Mouse (Mus musculus) gastrocnemius, adult 8-10 months (tissue): Measurements from ENCODE around the gene Spata1. TPM values are rescaled to one million over a fixed set of nuclear protein-coding genes. Genes with fewer than 3 reads are reported as not detected.
"Not testable (repeated sequence)": the region's sequence is repeated elsewhere in the genome, so short reads cannot be mapped to it uniquely, and the experiment has no call there.

Experiments used
- DNase-seq, 2 experiments: peaks; one replicate each; pipeline ENCODE4 v3.0.0; 2022; ENCODE audit warnings: low spot score in 2 of 2
- total RNA-seq, 4 experiments: library from RNA; stranded (reverse); gene quantifications; 2 replicates each; pipeline ENCODE4 v1.2.4; 2022

Spata1 gene
- total RNA-seq, 4 experiments from 2014 or later: 5.0 to 7.1 (median 6.3) TPM

DNA sequence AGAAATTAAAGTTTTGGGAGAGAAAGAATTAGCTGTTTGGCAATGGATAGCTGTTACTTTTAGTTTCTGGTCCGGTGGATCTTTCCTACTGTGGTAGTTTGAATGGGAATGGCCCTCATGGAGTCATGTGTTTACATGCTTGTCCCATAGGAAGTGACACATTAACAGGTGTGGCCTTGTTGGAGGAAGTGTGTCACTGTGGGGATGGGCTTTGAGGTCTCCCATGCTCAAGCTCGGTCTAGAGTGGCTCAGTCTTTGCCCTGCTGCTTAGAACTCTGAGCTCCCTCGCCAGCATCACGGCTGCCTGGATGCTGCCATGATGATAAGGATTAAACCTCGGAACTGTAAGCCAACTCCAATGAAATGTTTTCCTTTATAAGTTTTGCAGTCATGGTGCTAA lies 48.2 kb downstream of the Spata1 start:
- DNase-seq: no peak

DNA sequence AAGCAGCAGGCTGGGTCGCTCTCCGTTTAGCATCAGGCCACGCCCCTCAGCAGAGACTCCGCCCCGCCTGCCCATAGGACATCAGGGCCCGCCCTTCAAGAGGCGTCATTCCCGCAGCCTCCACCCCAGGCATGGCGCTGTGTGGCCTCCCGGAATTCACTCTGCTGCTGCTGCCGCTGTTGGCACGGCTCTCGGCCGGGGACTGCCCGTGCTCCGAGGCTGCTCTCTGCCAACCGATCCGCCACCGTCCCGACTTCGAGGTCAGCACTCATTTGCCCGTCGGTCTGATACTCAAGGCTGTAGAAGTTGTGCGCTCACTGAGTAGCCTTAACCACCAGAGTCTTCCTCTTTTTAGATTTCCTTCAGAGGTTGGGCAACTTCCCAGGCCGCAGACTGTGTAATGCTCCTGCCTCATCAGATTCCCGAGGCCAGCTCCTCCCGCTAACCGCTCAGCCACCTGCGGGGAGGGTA lies 49.1 kb downstream of the Spata1 start:
- DNase-seq: peak; percentile 86 to 91

DNA sequence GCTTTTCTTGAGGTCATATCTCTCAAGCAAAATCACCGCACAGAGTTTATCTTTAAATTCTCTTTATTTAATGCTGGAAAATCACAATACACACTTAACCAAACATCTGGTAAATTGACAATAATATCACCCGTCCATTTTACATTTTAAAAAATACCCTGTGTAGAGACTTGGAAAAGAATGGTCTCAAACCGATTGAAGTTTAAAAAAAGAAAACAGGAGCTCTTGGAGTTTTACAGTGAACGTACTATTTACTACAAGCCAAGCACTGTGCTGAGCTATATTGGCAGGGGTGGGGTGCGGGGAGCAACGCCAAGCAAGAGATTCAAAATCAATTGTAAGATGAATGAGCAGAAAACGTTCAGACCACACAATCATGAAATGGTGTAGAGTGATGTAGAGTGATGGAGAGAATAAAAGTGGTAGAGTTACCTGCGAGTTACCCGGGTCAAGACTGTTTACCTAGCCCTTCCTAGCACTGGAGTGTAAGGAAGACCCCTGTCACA lies 49.8 kb downstream of the Spata1 start, which contains the start of gene Ctbs:
Ctbs (plus strand) TSS at position 51 of the 506 bp plus-strand sequence.
- no peak for DNase-seq

DNA sequence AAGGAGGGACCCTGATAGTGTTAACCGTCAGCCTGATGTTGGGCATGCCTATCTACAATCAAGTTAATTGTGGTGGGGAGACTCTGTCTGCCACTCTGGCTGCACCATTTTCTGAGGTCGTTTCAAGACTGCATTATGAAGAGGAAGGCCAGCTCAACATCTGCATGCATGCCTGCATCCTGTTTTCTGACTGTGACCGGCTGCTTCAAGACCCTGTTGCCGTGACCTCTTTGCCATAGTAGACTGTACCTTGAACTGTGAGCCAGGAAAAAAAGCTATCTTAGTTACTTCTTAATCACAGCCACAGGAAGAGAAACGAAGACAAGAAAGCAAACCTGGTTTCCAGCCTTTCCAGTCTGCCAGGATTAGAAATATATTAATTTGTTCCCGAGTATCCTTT lies 50.6 kb downstream of the Spata1 start:
- DNase-seq: no peak

DNA sequence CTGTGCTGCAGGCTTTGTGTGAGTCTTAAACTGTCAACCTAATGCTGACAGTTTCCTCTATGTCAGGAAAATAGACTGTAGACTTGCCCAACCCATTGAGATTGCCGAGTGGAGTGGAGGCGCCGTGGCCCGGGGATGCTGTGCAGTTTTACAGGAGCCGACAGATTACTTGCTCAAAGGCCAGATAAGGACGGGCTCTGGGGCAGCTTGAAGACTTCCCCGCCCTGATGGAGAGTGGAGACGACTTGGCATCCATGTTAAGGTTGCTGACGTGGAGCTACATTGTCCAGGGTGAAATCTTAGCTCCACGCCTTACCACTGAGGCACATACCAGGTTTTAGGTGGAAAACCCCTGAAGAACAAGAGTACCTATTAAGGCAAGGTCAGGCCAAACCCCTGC lies 51.2 kb downstream of the Spata1 start:
- no peak for DNase-seq

DNA sequence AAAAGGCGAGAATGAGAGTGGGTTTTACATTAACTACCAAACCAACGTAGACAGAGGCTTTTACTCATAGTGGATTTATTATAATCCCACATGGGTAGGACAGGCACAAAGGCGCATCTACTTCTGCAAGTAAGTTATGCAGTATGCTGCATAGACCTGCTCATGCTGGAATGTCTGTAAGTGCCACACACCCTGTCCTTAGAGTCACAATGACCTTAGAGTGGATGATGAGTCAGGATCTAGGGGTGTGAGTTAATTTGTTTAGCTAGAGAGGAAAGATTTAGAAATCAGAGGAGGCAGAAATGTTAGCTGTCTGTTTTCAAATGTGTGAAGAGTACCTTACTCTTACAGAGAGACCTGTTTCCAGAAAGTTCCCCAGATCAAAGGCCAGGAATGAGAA lies 52.0 kb downstream of the Spata1 start:
- DNase-seq: no peak

DNA sequence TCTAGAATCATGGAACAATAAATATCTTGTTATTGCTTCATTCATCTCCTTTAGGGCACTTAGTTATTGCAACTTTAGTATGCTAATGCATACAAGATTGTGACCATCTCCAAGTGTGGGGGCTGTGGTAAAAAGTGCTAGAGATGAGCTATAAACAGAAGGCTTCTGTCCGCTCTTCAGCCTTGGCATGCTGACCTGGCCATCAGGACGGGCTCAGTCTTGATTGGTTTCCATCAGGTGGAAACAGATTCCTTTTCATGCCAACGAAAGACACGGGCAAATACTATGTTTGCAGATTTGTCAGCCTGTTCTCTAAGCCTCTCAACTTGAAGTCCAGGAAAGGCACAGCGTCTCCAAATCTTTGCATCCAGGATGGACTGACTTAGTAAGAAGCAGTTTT lies 52.4 kb downstream of the Spata1 start:
- no peak for DNase-seq

DNA sequence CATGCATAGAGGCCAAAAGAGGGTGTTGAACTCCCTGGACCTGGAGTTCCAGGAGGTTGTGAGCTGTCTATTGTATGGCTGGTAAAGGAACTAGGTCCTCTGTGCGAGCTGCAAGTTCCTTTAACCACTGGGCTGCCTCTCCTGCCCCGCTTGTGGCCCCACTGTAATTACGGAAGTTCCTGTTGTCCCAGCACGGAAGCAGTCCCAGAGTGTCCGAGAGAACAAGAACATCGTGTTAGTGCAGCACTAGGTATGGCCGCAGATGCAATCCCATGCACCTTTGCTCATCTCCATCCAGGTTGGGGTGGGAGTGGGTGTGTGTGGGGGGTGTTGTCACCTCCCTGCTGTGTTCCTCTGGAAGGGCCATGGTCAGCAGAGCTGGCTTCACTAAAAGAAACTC lies 54.7 kb downstream of the Spata1 start:
- DNase-seq: no peak

DNA sequence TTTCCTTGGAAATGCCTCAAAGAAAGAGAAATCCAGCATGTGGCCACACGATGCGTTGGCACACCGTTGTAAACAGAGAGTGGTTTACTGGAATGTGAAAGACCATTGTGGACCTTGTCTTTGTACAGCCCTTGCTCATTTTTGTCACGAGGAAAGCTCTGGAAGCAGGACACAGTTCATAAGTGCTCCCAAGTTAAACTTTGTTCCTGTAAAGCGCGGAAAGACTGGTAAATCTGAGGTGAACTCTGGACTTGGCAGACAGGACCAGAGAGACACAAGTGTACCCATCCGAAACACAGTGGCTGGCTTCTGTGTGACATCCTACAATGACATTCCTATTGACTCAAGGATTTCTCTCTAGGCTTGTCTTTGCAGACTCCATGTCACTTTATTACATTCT lies 56.2 kb downstream of the Spata1 start:
- no peak for DNase-seq

DNA sequence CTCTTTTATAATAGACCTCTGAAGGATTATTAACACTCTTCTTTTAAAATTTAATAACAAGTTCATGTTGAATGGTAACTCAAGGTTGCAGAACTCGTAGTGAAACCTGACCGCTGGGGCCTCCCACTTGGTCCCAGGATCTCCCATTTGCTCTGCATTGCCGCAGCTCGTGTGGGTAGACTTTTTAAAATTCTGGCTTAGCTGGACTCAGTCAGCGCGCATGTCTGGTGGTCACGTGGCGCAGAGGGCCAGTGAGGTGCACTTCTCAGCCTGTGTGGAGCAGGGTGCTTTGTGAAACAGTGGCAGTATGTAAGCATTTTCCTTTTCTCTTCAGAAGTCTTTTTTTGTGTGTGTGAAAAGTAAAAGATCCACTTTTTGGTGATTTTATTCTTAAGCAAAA lies 56.6 kb downstream of the Spata1 start:
- DNase-seq: no peak

DNA sequence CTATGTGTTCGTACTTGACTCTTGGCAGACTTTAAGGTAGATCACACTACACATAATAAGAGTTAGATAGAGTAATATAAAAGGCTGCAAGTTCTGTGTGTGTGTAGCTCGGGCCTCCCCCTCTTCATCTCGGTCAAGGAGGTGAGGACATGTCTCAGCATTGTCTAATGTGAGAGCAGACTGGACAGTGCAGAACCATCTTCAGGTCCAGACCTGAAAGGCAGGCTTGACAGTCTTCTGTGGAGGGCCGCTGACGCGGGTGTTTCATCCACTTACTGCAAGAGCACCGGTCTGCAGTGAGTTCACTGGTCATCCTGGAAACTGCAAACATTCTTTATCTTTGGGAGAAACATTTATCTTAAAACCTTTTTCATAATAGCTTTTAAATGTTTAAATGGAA lies 57.1 kb downstream of the Spata1 start:
- no peak for DNase-seq

DNA sequence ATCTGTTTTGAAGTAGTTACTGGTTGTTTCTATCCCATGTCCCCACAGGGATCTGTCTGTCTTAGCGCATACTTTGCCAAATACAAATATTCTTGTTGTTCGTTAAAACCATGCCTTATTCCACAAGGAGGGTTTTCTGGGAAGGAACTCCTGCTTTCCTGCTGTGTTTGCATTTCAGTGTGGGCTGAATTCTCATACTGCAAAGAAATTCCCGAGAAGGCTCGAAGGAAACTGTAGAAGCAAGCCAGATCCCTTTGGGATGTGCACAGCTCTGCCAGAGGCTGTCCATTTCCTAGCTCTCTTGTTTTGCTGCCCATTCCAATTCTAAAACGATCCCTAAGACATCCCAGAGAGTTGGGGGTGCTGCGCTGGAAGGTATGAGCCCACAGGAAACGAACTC lies 59.1 kb downstream of the Spata1 start:
- no peak for DNase-seq

DNA sequence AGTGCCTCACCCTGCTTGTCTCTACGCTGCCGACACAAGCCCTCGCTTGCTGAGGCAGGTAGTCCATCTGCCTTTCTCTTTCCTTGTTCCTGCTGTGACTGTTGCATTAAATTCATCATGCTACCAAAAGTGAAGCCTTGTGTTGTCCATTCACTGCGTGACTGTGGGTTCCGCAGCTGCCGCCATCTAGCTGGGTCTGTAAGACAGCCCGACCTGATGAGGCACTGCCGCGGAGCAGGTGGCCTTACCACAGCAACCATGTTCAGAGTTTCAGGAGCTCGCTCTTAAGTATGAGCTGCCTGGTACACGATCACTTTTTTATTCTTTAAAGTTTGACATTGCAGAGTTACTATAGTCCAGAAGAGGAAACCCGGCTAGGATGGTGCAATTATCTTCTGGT lies 59.5 kb downstream of the Spata1 start:
- DNase-seq: no peak

DNA sequence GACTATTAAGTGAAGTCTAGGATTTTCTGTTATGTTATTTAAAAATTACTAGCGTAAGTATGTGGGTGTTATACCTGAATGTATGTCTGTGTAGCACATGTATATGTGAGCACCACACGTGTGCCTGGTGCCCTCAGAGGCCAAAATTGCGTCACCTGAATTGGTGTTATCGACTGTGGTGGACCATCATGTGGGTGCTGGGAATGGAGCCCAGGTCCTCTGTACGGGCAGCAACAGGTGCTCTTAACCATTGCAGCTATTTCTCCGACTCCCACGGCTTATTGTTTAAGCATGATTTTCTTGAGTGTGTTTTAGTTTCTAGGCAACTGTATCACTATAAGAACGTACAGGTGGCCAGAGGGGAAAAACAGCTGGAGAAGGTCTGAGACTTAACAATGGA lies 63.4 kb downstream of the Spata1 start:
- DNase-seq: no peak

DNA sequence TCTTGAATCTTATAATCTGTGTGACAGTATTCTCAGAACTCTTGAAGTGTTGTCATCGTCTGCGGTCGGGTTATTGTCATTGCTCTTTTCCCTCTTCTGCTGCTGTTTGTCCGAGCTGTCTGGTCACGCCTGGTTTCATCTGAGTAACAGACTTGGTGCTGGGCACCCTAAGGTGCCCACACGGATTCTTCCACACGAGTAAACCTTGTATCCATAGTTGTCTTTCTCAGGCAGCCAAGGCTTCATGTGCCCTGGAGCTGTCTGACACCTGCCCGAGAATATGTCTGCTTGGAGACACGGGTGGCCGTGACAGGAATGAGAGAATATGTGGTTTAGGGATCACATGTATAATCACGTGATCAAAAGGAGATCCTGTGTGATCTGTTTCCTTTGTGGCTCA lies 64.0 kb downstream of the Spata1 start:
- DNase-seq: no peak

DNA sequence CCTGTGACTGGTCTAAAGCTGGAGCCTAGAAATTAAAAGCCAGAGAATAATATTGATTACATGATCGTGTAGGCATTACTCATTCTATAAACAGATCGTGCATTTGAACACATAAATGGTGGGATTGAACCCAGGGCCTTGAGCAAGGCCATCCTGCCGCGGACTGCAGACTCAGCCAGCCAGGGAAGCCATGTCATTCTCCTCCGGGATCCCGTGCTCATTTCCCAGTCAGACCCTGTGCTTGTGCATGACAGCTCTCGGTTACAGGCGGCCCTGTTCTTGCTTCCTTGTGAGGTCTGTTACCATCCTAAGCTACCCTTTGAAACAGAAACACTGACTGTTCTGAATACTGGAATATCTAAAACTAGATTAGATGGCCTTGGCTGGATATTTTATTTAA lies 64.9 kb downstream of the Spata1 start:
- DNase-seq: no peak

DNA sequence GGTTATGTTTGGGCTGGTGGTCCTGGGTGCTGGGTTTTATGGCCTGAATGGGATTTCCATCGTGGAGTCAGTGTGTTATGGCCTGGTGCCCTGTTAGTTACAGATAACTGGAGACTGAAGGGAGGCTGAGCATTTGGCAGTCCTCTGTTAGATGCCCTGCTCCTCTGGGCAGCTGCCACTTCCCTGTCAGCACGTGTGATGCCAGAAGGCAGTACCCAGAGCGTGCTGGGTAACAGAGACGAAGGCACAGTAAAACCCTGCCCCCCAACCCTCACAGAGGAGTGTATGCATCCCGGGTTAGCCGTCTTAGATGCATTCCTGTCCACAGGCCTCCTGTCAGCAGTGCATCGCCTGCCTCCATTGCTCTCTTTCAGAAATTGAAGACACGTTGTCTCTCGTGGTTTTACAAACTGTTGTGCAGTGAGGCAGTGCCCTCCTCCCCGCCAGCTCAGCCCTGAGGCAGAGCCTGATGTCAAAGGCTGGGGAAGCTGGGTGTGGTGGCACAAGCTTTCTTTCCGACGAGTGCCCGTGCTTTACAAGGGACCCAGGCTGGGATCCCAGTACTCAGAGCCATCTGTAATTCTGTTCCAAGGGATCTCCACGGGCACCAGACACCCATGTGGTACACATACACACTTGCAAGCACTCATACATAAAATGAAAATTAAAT lies 65.7 kb downstream of the Spata1 start:
- no peak for DNase-seq

DNA sequence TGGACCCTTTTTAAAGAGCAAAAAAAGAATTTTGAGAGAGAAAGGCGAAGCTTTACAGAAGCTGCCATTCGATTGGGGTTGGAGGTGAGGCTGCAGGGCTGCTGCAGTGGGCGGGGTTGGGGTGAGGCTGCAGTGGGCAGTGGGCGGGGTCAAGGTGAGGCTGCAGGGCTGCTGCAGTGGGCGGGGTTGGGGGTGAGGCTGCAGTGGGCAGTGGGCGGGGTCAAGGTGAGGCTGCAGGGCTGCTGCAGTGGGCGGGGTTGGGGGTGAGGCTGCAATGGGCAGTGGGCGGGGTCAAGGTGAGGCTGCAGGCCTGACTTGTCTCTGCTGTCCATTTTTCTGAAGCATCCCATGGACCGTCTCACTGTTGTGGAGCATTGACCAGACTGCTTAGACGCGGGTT lies 66.5 kb downstream of the Spata1 start:
- not testable (repeated sequence) for DNase-seq

DNA sequence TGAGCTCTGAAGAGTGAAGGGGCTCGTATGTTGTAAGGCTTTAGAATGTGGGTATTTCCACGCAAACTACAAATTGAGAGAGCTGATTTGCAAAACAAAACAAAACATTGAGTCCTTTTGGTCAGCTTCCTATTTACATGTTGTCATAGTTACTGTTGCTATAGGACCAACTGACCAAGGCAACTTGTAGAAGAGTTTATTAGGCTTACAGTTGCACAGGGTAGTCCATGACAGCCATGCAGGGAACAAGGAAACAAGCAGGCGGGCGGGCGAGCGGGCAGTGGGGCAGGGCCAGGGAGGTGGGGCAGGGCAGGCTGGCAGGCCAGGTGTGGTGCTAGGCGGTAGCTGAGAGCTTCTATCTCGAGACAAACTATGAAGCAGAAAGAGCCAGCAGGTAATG lies 73.1 kb downstream of the Spata1 start:
- DNase-seq: no peak

DNA sequence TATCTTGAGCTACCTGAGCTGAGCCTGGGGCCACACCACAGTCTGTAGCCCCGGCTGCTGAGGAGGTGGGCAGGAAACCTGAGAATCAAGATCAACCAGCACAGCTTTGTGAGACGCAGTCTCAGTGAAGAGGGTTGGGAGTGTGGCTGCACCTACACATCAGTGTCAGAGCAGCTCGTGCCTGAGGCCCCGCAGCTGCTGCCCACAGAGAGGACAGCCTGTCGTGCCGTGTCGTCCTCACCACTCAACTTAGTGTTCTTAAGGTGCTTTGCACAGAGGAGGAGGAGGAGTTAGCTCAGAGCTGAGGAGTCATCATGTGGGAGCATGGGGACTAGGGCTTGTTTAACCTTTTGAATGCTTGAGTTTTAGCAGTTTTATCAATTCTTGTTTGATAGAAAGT lies 73.7 kb downstream of the Spata1 start:
- DNase-seq: no peak

DNA sequence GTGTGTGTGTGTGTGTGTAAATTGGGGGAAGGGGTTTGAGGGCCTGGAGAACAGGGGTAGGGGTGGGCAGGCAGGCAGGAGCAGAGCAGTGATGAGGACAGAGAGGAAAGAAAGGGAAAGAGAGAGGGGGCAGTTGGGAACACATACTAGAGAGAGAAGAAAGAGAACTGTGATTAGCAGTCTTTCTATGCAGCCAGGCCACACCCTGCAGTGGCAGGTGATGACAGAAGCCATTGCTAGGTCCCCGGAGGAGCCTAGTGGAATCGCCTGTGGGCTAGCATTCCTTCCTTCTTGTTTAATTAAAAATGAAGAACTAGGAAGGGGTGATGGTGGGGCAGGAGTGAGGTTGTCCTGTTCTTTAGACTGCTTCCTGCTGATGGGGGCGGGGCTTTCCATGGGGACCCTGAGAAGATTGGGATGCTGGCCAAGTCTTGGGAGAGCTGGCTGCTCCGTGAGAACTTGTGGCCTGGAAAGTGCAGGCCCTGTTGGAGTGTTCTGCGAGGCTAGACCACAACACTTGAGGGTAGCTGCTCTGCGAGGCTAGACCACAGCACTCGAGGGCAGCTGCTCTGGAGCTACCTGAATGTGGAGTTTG lies 75.2 kb downstream of the Spata1 start:
- no peak for DNase-seq

DNA sequence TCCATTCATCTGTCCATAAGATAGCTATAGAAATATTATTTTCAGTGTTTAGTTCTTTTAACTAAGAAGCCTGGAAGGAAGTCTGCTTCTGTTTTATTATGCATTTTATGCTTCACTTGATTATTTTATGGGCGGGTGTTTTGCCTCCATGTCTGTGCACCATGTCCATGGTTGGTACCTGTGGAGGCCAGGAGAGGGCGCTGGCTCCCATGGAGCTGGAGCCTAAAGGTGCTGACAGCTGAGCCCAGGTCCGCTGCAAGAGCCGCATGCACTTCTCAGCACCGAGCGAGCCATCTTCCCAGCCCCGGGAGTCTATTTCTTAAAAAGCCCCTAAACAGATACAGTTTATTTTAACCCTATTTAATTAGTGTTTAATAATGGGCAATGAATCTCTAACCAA lies 75.8 kb downstream of the Spata1 start:
- no peak for DNase-seq

DNA sequence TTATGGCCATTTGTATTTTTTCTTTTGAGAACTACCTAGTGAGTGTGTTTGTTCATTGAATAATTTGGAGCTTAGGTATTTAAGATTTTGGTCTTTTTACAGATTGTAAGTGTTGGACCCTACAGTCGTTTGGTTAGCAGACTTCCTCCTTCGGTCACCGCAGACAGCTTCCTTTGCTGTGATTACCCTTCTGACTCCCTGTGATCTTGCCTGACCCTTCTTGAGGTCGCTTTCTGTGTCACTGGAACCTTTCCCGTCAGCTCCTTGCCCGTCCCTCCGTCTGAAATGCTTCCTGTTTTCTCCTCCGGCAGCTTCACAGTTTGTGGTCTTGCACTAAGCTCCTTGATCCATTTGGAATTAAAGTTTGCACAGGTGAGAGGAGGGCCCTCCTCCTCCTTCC lies 77.8 kb downstream of the Spata1 start:
- DNase-seq: no peak
